8 mouse cellular contexts compared by ENCODE assay signal in genomic region chr3:88578498-88579424, GRCm38 (mm10). TPM values are rescaled to one million over a fixed set of nuclear protein-coding genes. Genes with fewer than 3 reads are reported as not detected.
DNase-seq lines count a peak whose midpoint lies in the region; ATAC-seq and TF ChIP-seq lines count a peak whose summit lies in the region.

No protein-coding gene starts in this region.

- H3K27ac ChIP-seq in heart, embryonic 11.5 days (ENCODE audit: low read depth, low read length): 0 out of 2 replicates have a peak overlapping the region, but pooled peaks have one; percentile 35
- no peak overlapping the region for H3K27ac ChIP-seq in CH12.LX (ENCODE audit: insufficient read depth, low read depth)
- 0 out of 2 replicates have a peak overlapping the region, but pooled peaks have one; percentile 71 for H3K27ac ChIP-seq in forebrain, embryonic 15.5 days (replicated peaks)
- no peak overlapping the region for H3K27ac ChIP-seq in liver, embryonic 16.5 days (ENCODE audit: low read length)

- peaks cover 25% of the 10 kb centered on the region for H3K79me2 ChIP-seq in CH12.LX (replicated peaks; ENCODE audit: control insufficient read depth, extremely low read depth, insufficient read depth, poor library complexity, severe bottlenecking)

- no peak for ATAC-seq in heart, embryonic 11.5 days (replicated peaks; ENCODE audit: insufficient number of reproducible peaks, low FRiP score, low TSS enrichment)
- ATAC-seq in forebrain, embryonic 15.5 days (replicated peaks): peak; percentile 49
- no peak for ATAC-seq in liver, embryonic 16.5 days (ENCODE audit: low read depth)

- no peak for TF ChIP-seq POLR2A in CH12.LX (IDR thresholded peaks at IDR 0.05; ENCODE audit: low read depth, low read length)

- no peaks in the 10 kb centered on the region; the same call in 1 of the 2 replicates for H3K36me3 ChIP-seq in heart, embryonic 11.5 days (ENCODE audit: control insufficient read depth, insufficient read depth, low read length)
- peaks cover 19 to 27% of the 10 kb centered on the region in 2 experiments for H3K36me3 ChIP-seq in CH12.LX (replicated peaks in 1 of 2; ENCODE audit: control insufficient read depth in 1 of 2, insufficient read depth in 1 of 2, low read length in 1 of 2)
- H3K36me3 ChIP-seq in forebrain, embryonic 15.5 days: peaks cover 28% of the 10 kb centered on the region
- peaks cover 2% of the 10 kb centered on the region; the same call in 1 of the 2 replicates for H3K36me3 ChIP-seq in liver, embryonic 16.5 days (ENCODE audit: control insufficient read depth, insufficient read depth)

- no peak for TF ChIP-seq RAD21 in CH12.LX (IDR thresholded peaks at IDR 0.05; ENCODE audit: low read depth, low read length)

- H3K9ac ChIP-seq in heart, embryonic 11.5 days (ENCODE audit: low read depth, low read length): peak overlapping the region; percentile 87
- H3K9ac ChIP-seq in CH12.LX (ENCODE audit: insufficient read depth, low read depth): peak overlapping the region; percentile 97
- H3K9ac ChIP-seq in forebrain, embryonic 15.5 days (replicated peaks): peak overlapping the region; percentile 95
- H3K9ac ChIP-seq in liver, embryonic 16.5 days (ENCODE audit: low read depth, low read length): peak overlapping the region; percentile 88

- peak overlapping the region; percentile 87 for H3K4me3 ChIP-seq in heart, embryonic 11.5 days (ENCODE audit: low read depth, low read length)
- H3K4me3 ChIP-seq in CH12.LX (replicated peaks in 1 of 3; ENCODE audit: low read depth in 2 of 3, low read length in 2 of 3, poor library complexity in 1 of 3): peak overlapping the region; percentile 89 to 99 (median 99)
- H3K4me3 ChIP-seq in forebrain, embryonic 15.5 days: peak overlapping the region; percentile 90
- peak overlapping the region; percentile 82 for H3K4me3 ChIP-seq in liver, embryonic 16.5 days (ENCODE audit: low read depth, low read length)

- no peaks in the 10 kb centered on the region for H3K27me3 ChIP-seq in heart, embryonic 11.5 days (ENCODE audit: control insufficient read depth, insufficient read depth, low read length)
- no peaks in the 10 kb centered on the region for H3K27me3 ChIP-seq in CH12.LX (replicated peaks)
- no peaks in the 10 kb centered on the region for H3K27me3 ChIP-seq in forebrain, embryonic 15.5 days
- H3K27me3 ChIP-seq in liver, embryonic 16.5 days (ENCODE audit: control insufficient read depth, insufficient read depth, low read depth, low read length): no peaks in the 10 kb centered on the region

- DNase-seq in heart, adult 8-10 months (ENCODE audit: low spot score): no peak
- DNase-seq in CH12.LX (ENCODE audit: extremely low read depth): no peak
- no peak for DNase-seq in cerebellum, adult 9-11 months
- no peak for DNase-seq in cerebellum, postnatal 14 days
- no peak for DNase-seq in frontal cortex, postnatal 14 days (ENCODE audit: low spot score in 2 of 2)

- H3K4me1 ChIP-seq in heart, embryonic 11.5 days (ENCODE audit: control insufficient read depth, insufficient read depth, low read length): peaks cover 4% of the 10 kb centered on the region
- H3K4me1 ChIP-seq in CH12.LX (ENCODE audit: control insufficient read depth in 1 of 2, insufficient read depth in 2 of 2): peaks cover 6 to 24% of the 10 kb centered on the region in 2 experiments; a peak in 3 of 4 replicates
- peaks cover 18% of the 10 kb centered on the region for H3K4me1 ChIP-seq in forebrain, embryonic 15.5 days
- peaks cover 16% of the 10 kb centered on the region for H3K4me1 ChIP-seq in liver, embryonic 16.5 days (ENCODE audit: control insufficient read depth, low read depth, low read length)

- TF ChIP-seq EP300 in CH12.LX (IDR thresholded peaks at IDR 0.05; ENCODE audit: low read length): no peak

- no peaks in the 10 kb centered on the region for H3K9me3 ChIP-seq in heart, embryonic 11.5 days (replicated peaks; ENCODE audit: control insufficient read depth, low read length)
- no peaks in the 10 kb centered on the region for H3K9me3 ChIP-seq in CH12.LX (replicated peaks; ENCODE audit: low read length)
- H3K9me3 ChIP-seq in forebrain, embryonic 15.5 days: no peaks in the 10 kb centered on the region
- H3K9me3 ChIP-seq in liver, embryonic 16.5 days (replicated peaks; ENCODE audit: control insufficient read depth, low read length): no peaks in the 10 kb centered on the region

- 37% methylated on average over 8 of the region's 8 CpGs for WGBS in heart, embryonic 11.5 days (ENCODE audit: insufficient replicate concordance)
- WGBS in forebrain, embryonic 15.5 days: 57% methylated on average over 8 of the region's 8 CpGs
- WGBS in liver, embryonic 16.5 days (ENCODE audit: insufficient replicate concordance): 40% methylated on average over 8 of the region's 8 CpGs

- dilution Hi-C loops in CH12.LX (cut with MboI; ENCODE audit: extremely low pct_ligation_motif_present, extremely low pct_unique_long_range_greater_than_20kb, low sequenced_read_pairs): no loop called here

- H3K4me2 ChIP-seq in heart, embryonic 11.5 days: peak overlapping the region; percentile 91
- peak overlapping the region; percentile 88 for H3K4me2 ChIP-seq in CH12.LX (ENCODE audit: insufficient read depth, low read depth, poor library complexity, severe bottlenecking)
- peak overlapping the region; percentile 53 for H3K4me2 ChIP-seq in forebrain, embryonic 15.5 days (replicated peaks)
- peak overlapping the region; percentile 70 for H3K4me2 ChIP-seq in liver, embryonic 16.5 days (ENCODE audit: low read depth, low read length)

- no peak for TF ChIP-seq CTCF in CH12.LX (conservative IDR thresholded peaks at IDR 0.05 in 1 of 2, IDR thresholded peaks at IDR 0.05 in 1 of 2; ENCODE audit: low read depth in 2 of 2, low read length in 2 of 2)

- in situ Hi-C loops in CH12.LX (cut with MboI; ENCODE audit: low pct_ligation_motif_present, low pct_unique_long_range_greater_than_20kb, low sequenced_read_pairs): no loop called here

TF ChIP-seq in CH12.LX, 34 proteins besides CTCF, POLR2A, EP300 and RAD21:
- no peak for TF ChIP-seq POLR2AphosphoS2 (IDR thresholded peaks at IDR 0.05; ENCODE audit: low read depth, low read length)
- no peak for TF ChIP-seq ZKSCAN1 (IDR thresholded peaks at IDR 0.05; ENCODE audit: borderline replicate concordance, low read depth, low read length)
- TF ChIP-seq SMC3 (IDR thresholded peaks at IDR 0.05; ENCODE audit: low read depth, low read length): no peak

RNA-seq across cellular contexts. Expression of gene Ssr2, which starts 3.1 kb away (rescaled TPM):
- polyA plus RNA-seq in heart, embryonic 11.5 days (2014; fragmentation: Nextera tagmentation; extraction: Ambion mirVana): 206 and 229 TPM in 2 replicates
- 10 to 100 TPM; 60.4 to 67.0 (median 64.4) TPM for total RNA-seq in heart, adult 8-10 months (2022)
- total RNA-seq in CH12.LX (2012; rRNA removed): 364 and 435 TPM in 2 replicates
- total RNA-seq in CH12.LX (2014; rRNA removed): 325 and 377 TPM in 2 replicates
- 307 and 346 TPM in 2 replicates for polyA plus RNA-seq in CH12.LX (2012; ENCODE audit: insufficient read length, low read depth)
- polyA plus RNA-seq in forebrain, embryonic 15.5 days (2015; fragmentation: Nextera tagmentation; extraction: Ambion mirVana): 133 and 134 TPM in 2 replicates
- 171 and 190 TPM in 2 replicates for polyA plus RNA-seq in liver, embryonic 16.5 days (2015; fragmentation: Nextera tagmentation; extraction: Ambion mirVana)

RNA-seq across cellular contexts. Expression of gene Ubqln4, which starts 25.2 kb away (rescaled TPM):
- 48.8 and 49.5 TPM in 2 replicates for polyA plus RNA-seq in heart, embryonic 11.5 days (2014; fragmentation: Nextera tagmentation; extraction: Ambion mirVana)
- 10 to 100 TPM; 68.8 to 90.5 (median 77.6) TPM for total RNA-seq in heart, adult 8-10 months (2022)
- total RNA-seq in CH12.LX (2012; rRNA removed): 39.6 and 47.3 TPM in 2 replicates
- 22.4 and 22.8 TPM in 2 replicates for total RNA-seq in CH12.LX (2014; rRNA removed)
- polyA plus RNA-seq in CH12.LX (2012; ENCODE audit: insufficient read length, low read depth): 55.7 and 62.2 TPM in 2 replicates
- 45.8 and 47.6 TPM in 2 replicates for polyA plus RNA-seq in forebrain, embryonic 15.5 days (2015; fragmentation: Nextera tagmentation; extraction: Ambion mirVana)
- polyA plus RNA-seq in liver, embryonic 16.5 days (2015; fragmentation: Nextera tagmentation; extraction: Ambion mirVana): 14.8 and 16.4 TPM in 2 replicates

RNA-seq across cellular contexts. Expression of gene Lamtor2, which starts 25.9 kb away (rescaled TPM):
- 86.9 and 110 TPM in 2 replicates for polyA plus RNA-seq in heart, embryonic 11.5 days (2014; fragmentation: Nextera tagmentation; extraction: Ambion mirVana)
- total RNA-seq in heart, adult 8-10 months (2022): 100 to 1,000 TPM; 104 to 116 (median 107) TPM
- total RNA-seq in CH12.LX (2012; rRNA removed): 73.2 and 96.6 TPM in 2 replicates
- total RNA-seq in CH12.LX (2014; rRNA removed): 42.3 and 44.0 TPM in 2 replicates
- polyA plus RNA-seq in CH12.LX (2012; ENCODE audit: insufficient read length, low read depth): 56.0 and 83.9 TPM in 2 replicates
- polyA plus RNA-seq in forebrain, embryonic 15.5 days (2015; fragmentation: Nextera tagmentation; extraction: Ambion mirVana): 169 and 187 TPM in 2 replicates
- 98.6 and 107 TPM in 2 replicates for polyA plus RNA-seq in liver, embryonic 16.5 days (2015; fragmentation: Nextera tagmentation; extraction: Ambion mirVana)

RNA-seq across cellular contexts. Expression of gene Arhgef2, which starts 27.0 kb away (rescaled TPM):
- 91.4 and 102 TPM in 2 replicates for polyA plus RNA-seq in heart, embryonic 11.5 days (2014; fragmentation: Nextera tagmentation; extraction: Ambion mirVana)
- 10 to 100 TPM; 38.8 to 45.9 (median 41.4) TPM for total RNA-seq in heart, adult 8-10 months (2022)
- total RNA-seq in CH12.LX (2012; rRNA removed) (40.0 and 43.9 TPM in 2 replicates), CH12.LX (2014; rRNA removed) (15.0 and 18.5 TPM in 2 replicates)
- polyA plus RNA-seq in CH12.LX (2012; ENCODE audit: insufficient read length, low read depth): 31.4 and 43.1 TPM in 2 replicates
- 192 and 193 TPM in 2 replicates for polyA plus RNA-seq in forebrain, embryonic 15.5 days (2015; fragmentation: Nextera tagmentation; extraction: Ambion mirVana)
- 16.4 and 20.0 TPM in 2 replicates for polyA plus RNA-seq in liver, embryonic 16.5 days (2015; fragmentation: Nextera tagmentation; extraction: Ambion mirVana)

RNA-seq across cellular contexts. Expression of gene Rab25, which starts 30.7 kb away (rescaled TPM):
- 0.21 TPM in 1 of 2 replicates, not detected in the other for polyA plus RNA-seq in heart, embryonic 11.5 days (2014; fragmentation: Nextera tagmentation; extraction: Ambion mirVana)
- total RNA-seq in heart, adult 8-10 months (2022): not detected
- total RNA-seq in CH12.LX (2012; rRNA removed) (4.1 and 7.1 TPM in 2 replicates), CH12.LX (2014; rRNA removed) (0.76 and 0.79 TPM in 2 replicates)
- 1.8 and 2.0 TPM in 2 replicates for polyA plus RNA-seq in CH12.LX (2012; ENCODE audit: insufficient read length, low read depth)
- polyA plus RNA-seq in forebrain, embryonic 15.5 days (2015; fragmentation: Nextera tagmentation; extraction: Ambion mirVana): 0.15 and 0.28 TPM in 2 replicates
- polyA plus RNA-seq in liver, embryonic 16.5 days (2015; fragmentation: Nextera tagmentation; extraction: Ambion mirVana): 0.32 and 1.1 TPM in 2 replicates

Comparison
In these comparisons a context has a peak if more than half of its experiments do, and no peak if none do; other contexts are left out.
1. H3K27ac ChIP-seq: peak in heart, embryonic 11.5 days (single experiment) and forebrain, embryonic 15.5 days (single experiment); none in CH12.LX (single experiment) and liver, embryonic 16.5 days (single experiment).
2. Peak in every context shown above with its lines, with median percentiles within 50 percentile points of each other: H3K4me2 ChIP-seq, H3K4me3 ChIP-seq and H3K9ac ChIP-seq.